Mouse (Mus musculus) limb, embryonic 14.5 days (tissue): ENCODE measurements around the gene Gstm6. TPM values are rescaled to one million over a fixed set of nuclear protein-coding genes. Genes with fewer than 3 reads are reported as not detected.
"Not testable (repeated sequence)": the region's sequence is repeated elsewhere in the genome, so short reads cannot be mapped to it uniquely, and the experiment has no call there.

Experiments
- ATAC-seq: fragments of 200-750 bp; cut with Nextera tagmentation; 2 replicates; pipeline ENCODE4 v1.8.0; 2017; ENCODE audit warnings: low read depth, moderate number of reproducible peaks, moderate TSS enrichment; ENCODE audit not compliant: low FRiP score
- DNase-seq: peaks from one replicate; pipeline ENCODE4 v3.0.0-alpha.2; 2015; ENCODE audit warnings: low spot score
- H3K27ac ChIP-seq: fragments of 300-500 bp; sonication (generic); replicated peaks from 2 replicates; pipeline ENCODE4 v1.5.1; 2014; ENCODE audit warnings: low read depth, mild to moderate bottlenecking, low read length, moderate library complexity, mixed read lengths
- H3K27me3 ChIP-seq: fragments of 300-500 bp; sonication (generic); 2 replicates; pipeline ENCODE4 v1.6.1; 2014; ENCODE audit warnings: low read length, mixed read lengths; ENCODE audit not compliant: control insufficient read depth, insufficient read depth
- H3K36me3 ChIP-seq: fragments of 300-500 bp; sonication (generic); 2 replicates; pipeline ENCODE4 v1.6.1; 2014; ENCODE audit warnings: mild to moderate bottlenecking, low read length, moderate library complexity, mixed read lengths; ENCODE audit not compliant: control insufficient read depth, insufficient read depth
- H3K4me1 ChIP-seq: fragments of 300-500 bp; sonication (generic); 2 replicates; pipeline ENCODE4 v1.6.1; 2014; ENCODE audit warnings: antibody characterized with exemption, low read length, mixed read lengths; ENCODE audit not compliant: control insufficient read depth, insufficient read depth
- H3K4me2 ChIP-seq: fragments of 300-500 bp; sonication (generic); replicated peaks from 2 replicates; pipeline ENCODE4 v1.6.1; 2014; ENCODE audit warnings: low read depth, mild to moderate bottlenecking, low read length, moderate library complexity; ENCODE audit not compliant: severe bottlenecking
- H3K4me3 ChIP-seq: fragments of 300-500 bp; sonication (generic); replicated peaks from 2 replicates; pipeline ENCODE4 v1.5.1; 2014; ENCODE audit warnings: low read length
- H3K9ac ChIP-seq: fragments of 300-500 bp; sonication (generic); 2 replicates; pipeline ENCODE4 v1.6.1; 2014; ENCODE audit warnings: mild to moderate bottlenecking, low read depth, low read length, moderate library complexity; ENCODE audit not compliant: severe bottlenecking
- H3K9me3 ChIP-seq: fragments of 300-500 bp; sonication (generic); 2 replicates; pipeline ENCODE4 v1.6.1; 2016; ENCODE audit warnings: low read length; ENCODE audit not compliant: control insufficient read depth
- POLR2A ChIP-seq: fragments of 200-500 bp; IDR thresholded peaks from 2 replicates; pipeline ENCODE4 v1.8.0; 2012; ENCODE audit warnings: inconsistent platforms, mild to moderate bottlenecking, moderate library complexity, borderline replicate concordance; ENCODE audit not compliant: insufficient read depth, insufficient read length; ENCODE audit errors: extremely low read depth
- WGBS: fragments of 180-500 bp; shearing (Covaris S2); extraction: QIAGEN DNeasy Blood & Tissue Kit; methylation state at CpG from one replicate; pipeline ENCODE4 v1.1.7; 2014; 5-methylcytosine and 5-hydroxymethylcytosine counted together
- polyA plus RNA-seq, 2 experiments: library from polyadenylated mRNA; depleted of rRNA in 1 of 2; stranded (reverse) in 1 of 2; unstranded in 1 of 2; fragments of >200 nt; fragmentation: Nextera tagmentation in 1 of 2; extraction: Ambion mirVana in 1 of 2; gene quantifications; 2 replicates each; pipeline versions ENCODE4 v1.2.1 to v1.2.3; 2012 to 2014

Gstm6 gene
- polyA plus RNA-seq, 2 experiments, result 7.6 to 9.5 TPM

- ATAC-seq, result no peak
- no peak overlapping the region for H3K4me3 ChIP-seq
- H3K4me1 ChIP-seq, result no peaks in the 10 kb centered on the region
- no peak for TF ChIP-seq POLR2A
- no peak for DNase-seq
- no peak overlapping the region for H3K27ac ChIP-seq
- H3K9me3 ChIP-seq, result no peaks in the 10 kb centered on the region
- 81% methylated on average over 5 of the region's 5 CpGs for WGBS
- H3K27me3 ChIP-seq, result no peaks in the 10 kb centered on the region
- no peak overlapping the region for H3K4me2 ChIP-seq
- no peaks in the 10 kb centered on the region for H3K36me3 ChIP-seq
- H3K9ac ChIP-seq, result no peak overlapping the region
These were observed 10.4 kb upstream of the Gstm6 start for GRCm38 (mm10) chr3:107953906-107954305.

GRCm38 (mm10) chr3:107953328-107953755, 9.8 kb upstream of the Gstm6 start:
- Histone ChIP-seq H3K27ac (no peak overlapping the region), H3K4me1 (no peaks in the 10 kb centered on the region), H3K36me3 (no peaks in the 10 kb centered on the region), H3K4me2 (no peak overlapping the region), H3K4me3 (no peak overlapping the region), H3K9ac (no peak overlapping the region), H3K27me3 (no peaks in the 10 kb centered on the region), H3K9me3 (no peaks in the 10 kb centered on the region)
- ATAC-seq (no peak), DNase-seq (no peak)
- WGBS, result 26% methylated on average over 6 of the region's 6 CpGs
- TF ChIP-seq POLR2A, result no peak

- no peak for TF ChIP-seq POLR2A
- no peaks in the 10 kb centered on the region for H3K36me3 ChIP-seq
- H3K9ac ChIP-seq, result no peak overlapping the region
- H3K4me1 ChIP-seq, result no peaks in the 10 kb centered on the region
- DNase-seq (no peak), ATAC-seq (no peak)
- H3K27me3 ChIP-seq, result no peaks in the 10 kb centered on the region
- H3K4me3 ChIP-seq, result no peak overlapping the region
- no peak overlapping the region for H3K4me2 ChIP-seq
- no peak overlapping the region for H3K27ac ChIP-seq
- no peaks in the 10 kb centered on the region for H3K9me3 ChIP-seq
- WGBS, result 85% methylated on average over 11 of the region's 11 CpGs
These were observed 7.0 kb upstream of the Gstm6 start for GRCm38 (mm10) chr3:107950531-107950930.

GRCm38 (mm10) chr3:107949461-107949860, 5.9 kb upstream of the Gstm6 start:
- not testable (repeated sequence) for H3K27me3 ChIP-seq, H3K4me2 ChIP-seq, H3K4me3 ChIP-seq, H3K4me1 ChIP-seq, H3K9me3 ChIP-seq, H3K36me3 ChIP-seq, DNase-seq, H3K27ac ChIP-seq, H3K9ac ChIP-seq, ATAC-seq
- 87% methylated on average over 1 of the region's 1 CpGs for WGBS

- H3K4me2 ChIP-seq, result no peak overlapping the region
- no peak overlapping the region for H3K9ac ChIP-seq
- ATAC-seq (no peak), DNase-seq (no peak)
- H3K27ac ChIP-seq, result no peak overlapping the region
- H3K36me3 ChIP-seq, result no peaks in the 10 kb centered on the region
- H3K4me3 ChIP-seq, result no peak overlapping the region
- no peaks in the 10 kb centered on the region for H3K27me3 ChIP-seq
- no peak for TF ChIP-seq POLR2A
- H3K9me3 ChIP-seq, result no peaks in the 10 kb centered on the region
- 49% methylated on average over 4 of the region's 4 CpGs for WGBS
- H3K4me1 ChIP-seq, result peaks cover 5% of the 10 kb centered on the region
These were observed 2.2 kb upstream of the Gstm6 start for GRCm38 (mm10) chr3:107945729-107946128.

GRCm38 (mm10) chr3:107941261-107941660, 2.3 kb downstream of the Gstm6 start:
- no peak overlapping the region for H3K4me2 ChIP-seq
- ATAC-seq, result no peak
- WGBS, result 73% methylated on average over 4 of the region's 4 CpGs
- H3K36me3 ChIP-seq, result no peaks in the 10 kb centered on the region
- H3K9me3 ChIP-seq, result no peaks in the 10 kb centered on the region
- no peak overlapping the region for H3K4me3 ChIP-seq
- no peaks in the 10 kb centered on the region for H3K27me3 ChIP-seq
- H3K9ac ChIP-seq, result no peak overlapping the region
- H3K4me1 ChIP-seq, result peaks cover 5% of the 10 kb centered on the region
- DNase-seq, result no peak
- no peak for TF ChIP-seq POLR2A
- H3K27ac ChIP-seq, result no peak overlapping the region
